Mouse (Mus musculus) hindbrain, embryonic 15.5 days (tissue): ENCODE results near the gene Ube2q1. TPM values are rescaled to one million over a fixed set of nuclear protein-coding genes. Genes with fewer than 3 reads are reported as not detected.

Experiments used
- ATAC-seq: fragments of 200-750 bp; cut with Nextera tagmentation; 2 replicates; pipeline ENCODE4 v1.8.0; 2017; ENCODE audit warnings: low read depth, moderate number of reproducible peaks, moderate TSS enrichment; ENCODE audit not compliant: low FRiP score
- H3K27ac ChIP-seq: fragments of 300-500 bp; sonication (generic); replicated peaks from 2 replicates; pipeline ENCODE4 v1.5.1; 2015; ENCODE audit warnings: mild to moderate bottlenecking, inconsistent platforms
- H3K27me3 ChIP-seq: fragments of 300-500 bp; sonication (generic); 2 replicates; pipeline ENCODE4 v1.6.1; 2015; ENCODE audit warnings: control low read depth, inconsistent platforms
- H3K36me3 ChIP-seq: fragments of 300-500 bp; sonication (generic); 2 replicates; pipeline ENCODE4 v1.6.1; 2015; ENCODE audit warnings: control low read depth, inconsistent platforms
- H3K4me1 ChIP-seq: fragments of 300-500 bp; sonication (generic); replicated peaks from 2 replicates; pipeline ENCODE4 v1.6.1; 2015; ENCODE audit warnings: control low read depth, inconsistent platforms
- H3K4me2 ChIP-seq: fragments of 300-500 bp; sonication (generic); 2 replicates; pipeline ENCODE4 v1.6.1; 2015; ENCODE audit warnings: moderate library complexity, mild to moderate bottlenecking, inconsistent platforms
- H3K4me3 ChIP-seq: fragments of 300-500 bp; sonication (generic); 2 replicates; pipeline ENCODE4 v1.5.1; 2015; ENCODE audit warnings: mild to moderate bottlenecking, inconsistent platforms
- H3K9ac ChIP-seq: fragments of 300-500 bp; sonication (generic); 2 replicates; pipeline ENCODE4 v1.6.1; 2015; ENCODE audit warnings: inconsistent platforms
- H3K9me3 ChIP-seq: fragments of 300-500 bp; sonication (generic); 2 replicates; pipeline ENCODE4 v1.6.1; 2016; ENCODE audit warnings: control low read depth, inconsistent platforms
- WGBS: fragments of 180-500 bp; shearing (Covaris S2); methylation state at CpG from one replicate; pipeline ENCODE4 v1.1.7; 2015; 5-methylcytosine and 5-hydroxymethylcytosine counted together
- polyA plus RNA-seq: library from polyadenylated mRNA; unstranded; fragments of >200 nt; fragmentation: Nextera tagmentation; extraction: Ambion mirVana; gene quantifications from 2 replicates; pipeline ENCODE4 v1.2.1, GENCODE M21; 2015

Ube2q1 gene
- polyA plus RNA-seq, 1 experiment from 2014 or later, result 12.3 TPM

DNA sequence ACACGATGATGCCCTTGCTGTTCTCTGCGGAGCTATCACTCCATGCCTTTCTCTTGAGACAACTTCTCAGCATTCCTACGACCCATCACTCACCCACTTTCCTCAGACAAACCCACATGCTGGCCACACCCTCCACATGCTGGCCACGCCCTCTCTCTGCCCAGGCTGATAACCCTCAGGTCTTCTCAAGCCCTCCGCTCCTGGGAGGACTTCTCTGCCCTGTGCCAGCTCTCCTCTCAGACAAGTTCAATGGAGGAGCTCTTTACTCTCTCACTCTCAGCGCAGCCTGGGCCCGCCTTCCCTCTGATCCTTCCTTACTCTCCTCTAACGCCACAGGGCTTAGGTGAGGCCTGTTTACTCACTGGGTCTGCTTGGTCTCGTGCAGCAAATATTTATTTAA is 35.2 kb downstream of the Ube2q1 start:
- Histone ChIP-seq H3K9ac (no peak overlapping the region), H3K9me3 (no peaks in the 10 kb centered on the region), H3K36me3 (no peaks in the 10 kb centered on the region), H3K4me1 (no peaks in the 10 kb centered on the region), H3K27me3 (no peaks in the 10 kb centered on the region), H3K4me2 (no peak overlapping the region), H3K4me3 (no peak overlapping the region), H3K27ac (no peak overlapping the region)
- no peak for ATAC-seq
- WGBS, result 60% methylated on average over 9 of the region's 9 CpGs

DNA sequence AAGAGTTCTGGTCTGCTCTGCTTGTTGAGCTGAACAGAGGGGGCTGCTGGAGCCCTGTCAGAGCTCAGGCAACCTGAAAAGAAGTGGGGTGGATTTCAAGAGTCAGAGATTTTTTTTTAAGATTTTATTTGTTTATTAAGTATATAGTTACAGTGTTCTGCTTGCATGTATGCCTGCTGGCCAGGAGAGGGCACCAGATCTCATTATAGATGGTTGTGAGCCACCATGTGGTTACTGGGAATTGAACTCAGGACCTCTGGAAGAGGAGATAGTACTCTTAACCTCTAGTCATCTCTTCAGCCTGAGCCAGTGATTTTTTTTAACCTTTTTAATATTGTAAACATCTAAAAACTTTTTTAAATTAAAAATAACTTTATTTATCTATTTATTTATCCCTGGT is 37.4 kb downstream of the Ube2q1 start:
- no peak overlapping the region for H3K4me2 ChIP-seq
- no peaks in the 10 kb centered on the region for H3K36me3 ChIP-seq
- no peak overlapping the region for H3K4me3 ChIP-seq
- no peaks in the 10 kb centered on the region for H3K9me3 ChIP-seq
- H3K27me3 ChIP-seq, result no peaks in the 10 kb centered on the region
- no peaks in the 10 kb centered on the region for H3K4me1 ChIP-seq
- no peak overlapping the region for H3K27ac ChIP-seq
- no peak overlapping the region for H3K9ac ChIP-seq
- ATAC-seq, result no peak

- Histone ChIP-seq H3K36me3 (no peaks in the 10 kb centered on the region), H3K4me2 (no peak overlapping the region), H3K27ac (no peak overlapping the region), H3K9ac (no peak overlapping the region), H3K4me3 (no peak overlapping the region), H3K9me3 (no peaks in the 10 kb centered on the region), H3K27me3 (no peaks in the 10 kb centered on the region), H3K4me1 (no peaks in the 10 kb centered on the region)
- WGBS, result 77% methylated on average over 3 of the region's 3 CpGs
- ATAC-seq, result no peak
Observed at GRCm38 (mm10) chr3:89812166-89812565, 38.8 kb downstream of the Ube2q1 start.

- no peak overlapping the region for H3K9ac ChIP-seq
- no peak overlapping the region for H3K4me2 ChIP-seq
- no peak for ATAC-seq
- H3K4me1 ChIP-seq, result no peaks in the 10 kb centered on the region
- H3K4me3 ChIP-seq, result no peak overlapping the region
- H3K36me3 ChIP-seq, result no peaks in the 10 kb centered on the region
- H3K9me3 ChIP-seq, result no peaks in the 10 kb centered on the region
- 83% methylated on average over 7 of the region's 7 CpGs for WGBS
- H3K27me3 ChIP-seq, result no peaks in the 10 kb centered on the region
- H3K27ac ChIP-seq, result no peak overlapping the region
Observed at GRCm38 (mm10) chr3:89814051-89814450, 40.6 kb downstream of the Ube2q1 start.

DNA sequence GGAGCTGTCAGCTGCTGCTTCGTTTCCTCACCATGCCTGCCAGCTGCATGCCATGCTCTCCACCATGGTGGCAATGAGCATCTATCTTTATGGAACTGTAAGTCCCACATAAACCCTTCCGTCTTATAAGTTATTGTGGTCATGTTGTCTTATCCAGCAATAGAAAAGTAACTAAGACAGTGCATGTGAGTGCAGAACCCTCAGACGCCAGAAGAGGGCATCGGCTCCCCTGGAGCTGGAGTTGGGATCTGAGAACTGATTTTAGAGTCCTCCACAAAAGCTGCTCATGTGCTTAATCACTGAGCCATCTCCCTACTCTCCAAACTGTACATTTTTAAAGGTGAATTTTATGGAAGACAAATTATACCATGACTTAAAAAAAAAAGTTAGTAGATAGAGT is 43.6 kb downstream of the Ube2q1 start:
- no peak overlapping the region for H3K9ac ChIP-seq
- H3K27ac ChIP-seq, result no peak overlapping the region
- no peaks in the 10 kb centered on the region for H3K27me3 ChIP-seq
- no peaks in the 10 kb centered on the region for H3K36me3 ChIP-seq
- no peaks in the 10 kb centered on the region for H3K4me1 ChIP-seq
- H3K4me3 ChIP-seq, result no peak overlapping the region
- no peaks in the 10 kb centered on the region for H3K9me3 ChIP-seq
- no peak for ATAC-seq
- no peak overlapping the region for H3K4me2 ChIP-seq
- WGBS, result 72% methylated on average over 4 of the region's 4 CpGs

- Histone ChIP-seq H3K27ac (no peak overlapping the region), H3K27me3 (no peaks in the 10 kb centered on the region), H3K9me3 (no peaks in the 10 kb centered on the region), H3K36me3 (no peaks in the 10 kb centered on the region), H3K9ac (no peak overlapping the region), H3K4me2 (no peak overlapping the region), H3K4me3 (no peak overlapping the region), H3K4me1 (no peaks in the 10 kb centered on the region)
- WGBS, result 83% methylated on average over 3 of the region's 3 CpGs
- ATAC-seq, result no peak
Observed at GRCm38 (mm10) chr3:89818605-89819004, 45.2 kb downstream of the Ube2q1 start.

DNA sequence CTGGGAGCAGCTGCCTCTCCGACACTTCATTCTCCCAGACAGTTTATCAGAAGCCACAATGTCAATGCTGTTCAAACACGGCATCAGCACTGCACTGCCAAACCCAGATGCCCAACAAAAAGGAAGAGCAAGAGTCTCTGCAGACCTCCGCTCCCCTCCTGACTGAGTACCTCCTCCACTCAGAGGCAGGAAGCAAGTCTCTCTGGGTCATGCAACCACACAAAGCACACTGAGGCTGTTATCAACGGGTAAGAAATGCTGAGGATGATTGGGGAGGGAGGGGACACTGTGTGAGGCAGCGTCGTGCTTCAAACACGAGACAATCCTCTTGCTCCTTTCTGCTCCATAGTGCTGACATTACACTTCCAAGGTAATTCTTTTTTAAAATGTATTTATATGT is 46.5 kb downstream of the Ube2q1 start:
- H3K9ac ChIP-seq, result no peak overlapping the region
- H3K4me3 ChIP-seq, result no peak overlapping the region
- H3K36me3 ChIP-seq, result no peaks in the 10 kb centered on the region
- no peaks in the 10 kb centered on the region for H3K9me3 ChIP-seq
- H3K4me2 ChIP-seq, result no peak overlapping the region
- no peaks in the 10 kb centered on the region for H3K27me3 ChIP-seq
- 73% methylated on average over 7 of the region's 7 CpGs for WGBS
- H3K4me1 ChIP-seq, result no peaks in the 10 kb centered on the region
- H3K27ac ChIP-seq, result no peak overlapping the region
- no peak for ATAC-seq

DNA sequence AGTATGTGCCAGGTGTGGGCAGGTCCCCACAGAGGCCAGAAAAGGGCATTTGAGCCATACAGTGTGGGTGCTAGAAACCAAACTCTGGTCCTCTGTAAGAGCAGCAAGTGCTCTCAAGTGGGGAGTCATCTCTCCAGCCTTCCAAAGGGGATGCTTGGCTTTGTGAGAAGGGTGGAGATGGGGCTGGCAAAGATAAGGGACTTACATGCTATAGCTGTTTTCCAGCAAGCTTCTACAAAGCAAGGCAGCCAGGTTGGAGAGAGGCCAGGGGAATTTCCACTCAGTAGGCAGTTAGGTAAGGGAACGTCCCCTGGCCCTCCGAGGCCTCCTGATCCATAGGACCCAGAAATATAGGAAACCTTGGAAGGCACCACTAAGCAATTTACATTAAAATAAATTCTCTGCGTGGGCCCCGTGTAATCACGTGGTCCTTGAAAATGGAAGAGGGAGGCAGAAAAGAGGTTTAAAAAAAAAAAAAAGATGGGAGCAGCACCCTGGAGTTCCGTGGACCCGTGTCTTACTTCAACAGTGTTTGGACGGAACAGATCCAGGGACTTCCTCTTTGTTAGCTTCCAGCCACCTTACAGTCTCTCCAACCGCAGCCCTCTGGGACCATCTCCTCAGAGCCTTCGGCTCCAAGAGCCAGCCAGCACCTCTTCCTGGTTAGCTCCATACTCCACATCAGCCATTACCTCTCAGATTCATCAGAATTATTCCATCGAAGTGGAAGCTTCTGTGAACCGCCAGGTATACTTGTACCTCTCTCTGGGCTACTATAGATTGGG is 47.1 kb downstream of the Ube2q1 start:
- Histone ChIP-seq H3K4me3 (no peak overlapping the region), H3K27ac (no peak overlapping the region), H3K27me3 (no peaks in the 10 kb centered on the region), H3K4me1 (no peaks in the 10 kb centered on the region), H3K9me3 (no peaks in the 10 kb centered on the region), H3K36me3 (no peaks in the 10 kb centered on the region), H3K9ac (no peak overlapping the region), H3K4me2 (no peak overlapping the region)
- 88% methylated on average over 12 of the region's 12 CpGs for WGBS
- ATAC-seq, result no peak

- Histone ChIP-seq H3K9ac (no peak overlapping the region), H3K27ac (no peak overlapping the region), H3K4me1 (no peaks in the 10 kb centered on the region), H3K4me3 (no peak overlapping the region), H3K27me3 (no peaks in the 10 kb centered on the region), H3K36me3 (no peaks in the 10 kb centered on the region), H3K4me2 (no peak overlapping the region), H3K9me3 (no peaks in the 10 kb centered on the region)
- 87% methylated on average over 11 of the region's 11 CpGs for WGBS
- ATAC-seq, result no peak
Observed at GRCm38 (mm10) chr3:89821096-89821513, 47.7 kb downstream of the Ube2q1 start.

DNA sequence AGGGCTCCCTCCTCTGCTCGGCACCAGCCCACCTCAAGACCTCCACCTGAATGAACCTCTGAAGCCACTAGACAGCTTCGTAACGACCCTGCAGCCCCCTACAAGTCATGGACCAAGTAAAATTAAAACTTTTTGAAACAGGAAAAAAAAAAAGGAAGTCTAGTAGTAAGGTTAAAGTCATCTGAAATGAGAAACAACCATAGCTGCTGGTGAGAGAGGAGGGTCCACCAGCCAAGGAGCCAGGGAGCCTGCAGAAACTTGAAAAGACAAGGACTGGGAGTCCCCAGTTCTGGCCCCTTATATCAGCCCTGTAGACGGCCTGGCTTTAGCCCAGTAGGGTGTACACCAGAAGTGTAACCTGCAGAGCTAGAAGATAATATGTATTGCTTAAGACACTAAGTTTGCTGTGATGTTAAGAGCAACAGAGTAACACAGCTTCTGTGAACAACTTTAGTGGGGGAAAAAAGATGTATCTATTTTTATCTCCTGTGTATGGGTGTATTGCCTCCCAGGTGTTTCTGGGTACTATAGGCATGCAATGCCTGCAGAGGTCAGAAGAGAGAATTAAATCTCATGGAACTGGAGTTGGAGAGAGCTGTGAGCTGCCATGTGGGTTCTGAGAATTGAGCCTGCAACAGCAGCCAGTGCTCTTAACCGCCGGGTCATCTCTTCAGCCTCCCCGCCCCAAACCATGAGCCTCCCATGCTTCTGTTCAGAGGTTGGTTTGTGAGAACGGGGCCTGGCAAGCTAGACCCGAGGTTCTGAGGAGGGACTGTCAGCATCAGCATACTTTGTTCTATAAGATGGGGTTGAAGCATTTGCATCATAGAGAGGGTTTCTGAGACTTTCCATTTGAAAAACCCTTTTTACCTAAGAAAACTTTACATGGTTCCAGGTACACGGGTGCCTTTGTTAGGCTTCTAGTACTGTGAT is 48.4 kb downstream of the Ube2q1 start:
- Histone ChIP-seq H3K36me3 (no peaks in the 10 kb centered on the region), H3K9ac (no peak overlapping the region), H3K4me2 (no peak overlapping the region), H3K9me3 (no peaks in the 10 kb centered on the region), H3K27me3 (no peaks in the 10 kb centered on the region), H3K4me3 (no peak overlapping the region), H3K27ac (no peak overlapping the region), H3K4me1 (no peaks in the 10 kb centered on the region)
- ATAC-seq, result no peak
- WGBS, result 73% methylated on average over 10 of the region's 10 CpGs

DNA sequence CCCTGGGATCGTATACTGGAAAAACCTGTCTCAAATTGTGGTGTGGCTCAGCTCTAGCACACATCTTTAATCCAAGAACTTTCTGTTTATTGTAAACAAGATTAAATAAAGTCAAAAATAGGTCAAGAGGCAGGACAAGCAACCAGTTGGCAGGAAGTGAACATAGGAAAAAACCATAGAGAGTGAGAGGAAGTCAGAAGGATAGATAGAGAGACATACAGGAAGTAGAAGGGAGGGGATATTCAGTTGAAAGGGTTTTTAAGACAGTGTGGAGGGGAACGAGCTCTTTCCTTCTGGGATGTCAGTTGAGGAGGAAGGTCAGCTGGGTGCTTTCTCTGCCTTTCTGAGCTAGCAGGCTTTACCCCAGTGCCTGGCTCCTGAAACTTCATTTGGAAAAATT is 50.2 kb downstream of the Ube2q1 start:
- Histone ChIP-seq H3K27ac (no peak overlapping the region), H3K27me3 (no peaks in the 10 kb centered on the region), H3K9ac (no peak overlapping the region), H3K4me1 (no peaks in the 10 kb centered on the region), H3K9me3 (no peaks in the 10 kb centered on the region), H3K4me2 (no peak overlapping the region), H3K4me3 (no peak overlapping the region), H3K36me3 (no peaks in the 10 kb centered on the region)
- 69% methylated on average over 2 of the region's 2 CpGs for WGBS
- no peak for ATAC-seq

- no peak for ATAC-seq
- Histone ChIP-seq H3K27me3 (peaks cover 25% of the 10 kb centered on the region), H3K4me1 (peaks cover 7% of the 10 kb centered on the region), H3K4me3 (no peak overlapping the region), H3K36me3 (no peaks in the 10 kb centered on the region), H3K4me2 (no peak overlapping the region), H3K9ac (no peak overlapping the region), H3K9me3 (no peaks in the 10 kb centered on the region), H3K27ac (no peak overlapping the region)
- WGBS, result 60% methylated on average over 3 of the region's 3 CpGs
Observed at GRCm38 (mm10) chr3:89826295-89826694, 52.9 kb downstream of the Ube2q1 start.
